In the genomic region with DNA sequence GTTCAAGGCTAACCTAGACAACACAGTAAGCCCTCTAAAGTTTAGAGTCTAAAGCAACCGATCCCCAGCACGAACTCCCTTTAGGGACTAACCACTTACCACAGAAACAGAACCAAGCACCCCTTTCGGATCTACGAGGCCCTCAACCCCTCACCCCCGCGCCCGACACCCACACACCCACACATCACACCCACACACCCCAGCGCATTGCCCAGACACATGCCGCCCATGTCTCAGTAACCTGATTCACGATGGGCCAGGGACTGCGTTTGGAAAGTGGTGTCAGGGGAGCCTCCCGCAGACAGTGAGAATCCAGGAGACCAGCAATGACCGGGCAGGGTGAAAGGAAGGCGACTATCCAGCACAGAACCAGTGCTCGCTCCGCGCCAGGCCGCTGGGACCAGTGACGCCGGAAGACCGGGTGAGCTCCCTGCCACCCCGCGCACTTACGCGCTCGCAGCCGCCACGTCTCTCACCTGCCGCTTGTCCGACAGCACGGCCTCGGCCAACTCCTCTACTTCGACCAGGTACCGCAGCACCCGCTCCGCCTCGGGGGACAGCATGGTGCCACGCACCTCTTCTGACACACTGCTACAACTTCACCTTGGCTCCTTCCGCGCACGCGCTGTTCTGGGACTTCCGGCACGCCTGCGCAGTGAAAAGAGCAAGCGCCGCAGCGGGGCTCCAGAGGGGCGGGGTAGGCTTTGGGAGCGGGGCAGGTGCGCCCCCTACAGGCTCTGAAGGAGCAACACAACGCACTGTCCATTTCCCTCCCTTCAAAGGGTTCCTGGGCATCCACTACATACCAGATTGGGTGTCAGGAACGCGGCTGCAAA, we compare ENCODE assay signal across 8 mouse cellular contexts. TPM values are rescaled to one million over a fixed set of nuclear protein-coding genes. Genes with fewer than 3 reads are reported as not detected.
A peak's percentile ranks its signal among the peaks of the same experiment; 100 is the strongest.
DNase-seq lines count a peak whose midpoint lies in the region; ATAC-seq lines count a peak whose summit lies in the region.

A gene (minus strand): TSS at position 670 of the 836 bp plus-strand sequence.

- ATAC-seq in hindbrain, embryonic 12.5 days (ENCODE audit: low FRiP score) = peak; percentile 94

- 3% methylated on average over 54 of the region's 54 CpGs for WGBS in hindbrain, embryonic 12.5 days

- DNase-seq in NIH3T3 (ENCODE audit: low read depth) = peak; percentile 97
- peak; percentile 99 for DNase-seq in cerebellum, postnatal 10 days
- DNase-seq in frontal cortex, postnatal 10 days (ENCODE audit: low spot score in 2 of 2) = peak; percentile 85 to 93
- DNase-seq in layer of hippocampus, postnatal 14 days (ENCODE audit: low spot score in 2 of 2) = peak; percentile 94 to 96
- DNase-seq in lung, postnatal 14 days = peak; percentile 96
- peak; percentile 91 for DNase-seq in retina, adult 2 months (ENCODE audit: low read depth, low spot score)
- peak; percentile 92 to 93 for DNase-seq in thymus, postnatal 36 days

- no peaks in the 10 kb centered on the region for H3K9me3 ChIP-seq in hindbrain, embryonic 12.5 days (replicated peaks)

- peak within 1 kb of the TSS; percentile 85 for H3K4me3 ChIP-seq in hindbrain, embryonic 12.5 days

- peaks cover 14% of the 10 kb centered on the region for H3K27me3 ChIP-seq in hindbrain, embryonic 12.5 days

- H3K36me3 ChIP-seq in hindbrain, embryonic 12.5 days = peaks cover 34% of the 10 kb centered on the region

- H3K27ac ChIP-seq in hindbrain, embryonic 12.5 days = no peak within 1 kb of the TSS

- peak within 1 kb of the TSS; percentile 96 for H3K4me2 ChIP-seq in hindbrain, embryonic 12.5 days (replicated peaks)

- H3K4me1 ChIP-seq in hindbrain, embryonic 12.5 days = peaks cover 10% of the 10 kb centered on the region

- peak within 1 kb of the TSS; percentile 91 for H3K9ac ChIP-seq in hindbrain, embryonic 12.5 days

RNA-seq across cellular contexts. Expression of the gene that starts here (rescaled TPM):
- 127 and 131 TPM in 2 replicates for polyA plus RNA-seq in hindbrain, embryonic 12.5 days (2016; fragmentation: Nextera tagmentation; extraction: Ambion mirVana)
- total RNA-seq in layer of hippocampus, postnatal 14 days (2021) = 10 to 100 TPM; 34.0 to 37.4 TPM
